Mouse (Mus musculus) yolk sac, embryonic 10.5 days (tissue): Measurements from ENCODE around the gene Lcor.

Experiments
- DNase-seq: peaks from one replicate; pipeline ENCODE4 v3.0.0-alpha.2; 2017; ENCODE audit warnings: low spot score

Gene Lcor

GRCm38 (mm10) chr19:41482190-41482908 is at the start of gene Lcor:
Gene Lcor (plus strand): TSS chr19:41482637.
- DNase-seq = peak; percentile 84

- no peak for DNase-seq
Measured at GRCm38 (mm10) chr19:41435366-41435765, 47.1 kb upstream of the Lcor start.

GRCm38 (mm10) chr19:41436461-41436860 is 46.0 kb upstream of the Lcor start:
- no peak for DNase-seq

GRCm38 (mm10) chr19:41438953-41439352 is 43.5 kb upstream of the Lcor start:
- DNase-seq = no peak

GRCm38 (mm10) chr19:41441446-41441845 is 41.0 kb upstream of the Lcor start:
- DNase-seq = no peak

GRCm38 (mm10) chr19:41441911-41442607 is 40.4 kb upstream of the Lcor start:
- no peak for DNase-seq

- DNase-seq = peak; percentile 67
Measured at GRCm38 (mm10) chr19:41442608-41442969, 39.8 kb upstream of the Lcor start.

- DNase-seq = peak; percentile 66
Measured at GRCm38 (mm10) chr19:41444491-41444890, 37.9 kb upstream of the Lcor start.

- DNase-seq = peak; percentile 83
Measured at GRCm38 (mm10) chr19:41445013-41445610, 37.3 kb upstream of the Lcor start.

GRCm38 (mm10) chr19:41445723-41446122 is 36.7 kb upstream of the Lcor start:
- DNase-seq = peak; percentile 87

- no peak for DNase-seq
Measured at GRCm38 (mm10) chr19:41447166-41447565, 35.3 kb upstream of the Lcor start.

GRCm38 (mm10) chr19:41447760-41448159 is 34.7 kb upstream of the Lcor start:
- peak; percentile 42 for DNase-seq

- DNase-seq = peak; percentile 38
Measured at GRCm38 (mm10) chr19:41449415-41450075, 32.9 kb upstream of the Lcor start.

GRCm38 (mm10) chr19:41452166-41452565 is 30.3 kb upstream of the Lcor start:
- DNase-seq = peak; percentile 60

GRCm38 (mm10) chr19:41454601-41455000 is 27.8 kb upstream of the Lcor start:
- no peak for DNase-seq

- peak; percentile 79 for DNase-seq
Measured at GRCm38 (mm10) chr19:41455091-41455626, 27.3 kb upstream of the Lcor start.

GRCm38 (mm10) chr19:41457181-41457580 is 25.3 kb upstream of the Lcor start:
- DNase-seq = no peak

GRCm38 (mm10) chr19:41462166-41462735 is 20.2 kb upstream of the Lcor start:
- no peak for DNase-seq

- DNase-seq = no peak
Measured at GRCm38 (mm10) chr19:41463841-41464240, 18.6 kb upstream of the Lcor start.

- no peak for DNase-seq
Measured at GRCm38 (mm10) chr19:41466475-41466874, 16.0 kb upstream of the Lcor start.

- DNase-seq = no peak
Measured at GRCm38 (mm10) chr19:41473566-41474135, 8.8 kb upstream of the Lcor start.

GRCm38 (mm10) chr19:41474943-41475342 is 7.5 kb upstream of the Lcor start:
- DNase-seq = peak; percentile 83
